Comparison of ENCODE assay signal across 24 mouse cellular contexts in genomic region chr16:8568881-8569280, GRCm38 (mm10). TPM values are rescaled to one million over a fixed set of nuclear protein-coding genes. Genes with fewer than 3 reads are reported as not detected.
DNase-seq lines count a peak whose midpoint lies in the region; ATAC-seq and TF ChIP-seq lines count a peak whose summit lies in the region.
"Had no signal": no experiment of that assay in that cellular context is flagged by ENCODE, and none has a peak within 500 bp of the region (broad histone marks: within the 10 kb centered on the region; RNA-seq: fewer than 3 reads in every experiment).

No protein-coding gene starts in this region.

- ATAC-seq in liver, embryonic 12.5 days: no peak
- ATAC-seq in midbrain, postnatal 0 days (ENCODE audit: low FRiP score): no peak
- ATAC-seq in forebrain, embryonic 14.5 days: no peak
- ATAC-seq: activated CD4-positive, CD25-positive, alpha-beta regulatory T cell, adult 4 months; CD4-positive, CD25-positive, alpha-beta regulatory T cell, adult 4 months; forebrain, embryonic 13.5 days; Patski had no signal

- H3K4me3 ChIP-seq in liver, adult 2 months (ENCODE audit: insufficient read depth, low read depth, low read length): no peak overlapping the region
- H3K4me3 ChIP-seq in liver, embryonic 12.5 days: no peak overlapping the region
- no peak overlapping the region for H3K4me3 ChIP-seq in midbrain, embryonic 10.5 days
- no peak overlapping the region for H3K4me3 ChIP-seq in midbrain, postnatal 0 days (ENCODE audit: low read depth, low read length)
- H3K4me3 ChIP-seq in limb, embryonic 10.5 days: no peak overlapping the region
- H3K4me3 ChIP-seq in forebrain, embryonic 14.5 days (ENCODE audit: low read depth, low read length): no peak overlapping the region
- H3K4me3 ChIP-seq: embryonic facial prominence, embryonic 10.5 days; embryonic facial prominence, embryonic 12.5 days; forebrain, embryonic 13.5 days had no signal

- no peak overlapping the region for H3K4me2 ChIP-seq in liver, embryonic 12.5 days
- H3K4me2 ChIP-seq in midbrain, postnatal 0 days (ENCODE audit: low read depth, low read length, poor library complexity, severe bottlenecking): no peak overlapping the region
- H3K4me2 ChIP-seq in forebrain, embryonic 14.5 days (ENCODE audit: low read length): no peak overlapping the region
- H3K4me2 ChIP-seq: embryonic facial prominence, embryonic 12.5 days; forebrain, embryonic 13.5 days had no signal

- DNase-seq in heart, adult 11 months: peak; percentile 58
- no peak for DNase-seq in heart, postnatal 4 days
- peak; percentile 28 for DNase-seq in liver, adult 2 months (ENCODE audit: extremely low read depth, low read depth, low spot score)
- no peak for DNase-seq in midbrain, embryonic 10.5 days (ENCODE audit: low spot score)
- DNase-seq in midbrain, postnatal 0 days (ENCODE audit: low spot score): no peak
- DNase-seq in limb, embryonic 10.5 days (ENCODE audit: low spot score): peak; percentile 23
- DNase-seq in forebrain, embryonic 14.5 days (ENCODE audit: low spot score): no peak
- DNase-seq: adrenal gland, adult 8-10 months; adrenal gland, postnatal 14 days; adrenal gland, postnatal 36 days; B cell, adult 2 months; cerebellum, adult 11-12 months; cerebellum, adult 2 months; cerebellum, adult 9-10 months; cerebellum, postnatal 10 days; cerebellum, postnatal 25 days had no signal

- no peak overlapping the region for H3K27ac ChIP-seq in liver, adult 2 months (replicated peaks; ENCODE audit: insufficient read depth, low read depth, low read length)
- H3K27ac ChIP-seq in liver, embryonic 12.5 days: no peak overlapping the region
- H3K27ac ChIP-seq in midbrain, embryonic 10.5 days (replicated peaks): peak overlapping the region; percentile 23; the same call in 1 of the 2 replicates
- H3K27ac ChIP-seq in midbrain, postnatal 0 days (ENCODE audit: low read depth, low read length): no peak overlapping the region
- H3K27ac ChIP-seq in limb, embryonic 10.5 days: no peak overlapping the region
- no peak overlapping the region for H3K27ac ChIP-seq in forebrain, embryonic 14.5 days (ENCODE audit: low read depth, low read length)
- H3K27ac ChIP-seq: embryonic facial prominence, embryonic 10.5 days; embryonic facial prominence, embryonic 12.5 days; forebrain, embryonic 13.5 days had no signal

- H3K4me1 ChIP-seq in liver, adult 2 months (ENCODE audit: control insufficient read depth, insufficient read depth, low read length): peaks cover 49% of the 10 kb centered on the region
- 0 out of 2 replicates have a peak, but pooled peaks cover 5% of the 10 kb centered on the region for H3K4me1 ChIP-seq in liver, embryonic 12.5 days
- H3K4me1 ChIP-seq in midbrain, embryonic 10.5 days: peaks cover 44% of the 10 kb centered on the region
- H3K4me1 ChIP-seq in midbrain, postnatal 0 days (ENCODE audit: insufficient read depth, low read length): 0 out of 2 replicates have a peak, but pooled peaks cover 2% of the 10 kb centered on the region
- H3K4me1 ChIP-seq in limb, embryonic 10.5 days: peaks cover 59% of the 10 kb centered on the region
- peaks cover 12% of the 10 kb centered on the region for H3K4me1 ChIP-seq in forebrain, embryonic 14.5 days (ENCODE audit: control insufficient read depth, insufficient read depth, low read length)
- H3K4me1 ChIP-seq: embryonic facial prominence, embryonic 12.5 days had no signal

- WGBS in liver, adult 2 months: 72% methylated on average over 7 of the region's 7 CpGs
- 74% methylated on average over 7 of the region's 7 CpGs for WGBS in liver, embryonic 12.5 days (ENCODE audit: insufficient replicate concordance)
- 91% methylated on average over 7 of the region's 7 CpGs for WGBS in midbrain, embryonic 10.5 days
- 88% methylated on average over 7 of the region's 7 CpGs for WGBS in midbrain, postnatal 0 days
- 87% methylated on average over 7 of the region's 7 CpGs for WGBS in limb, embryonic 10.5 days
- WGBS in forebrain, embryonic 14.5 days: 82% methylated on average over 7 of the region's 7 CpGs

- peaks cover 8% of the 10 kb centered on the region for H3K36me3 ChIP-seq in liver, adult 2 months (ENCODE audit: control insufficient read depth, insufficient read depth, low read length)
- H3K36me3 ChIP-seq in liver, embryonic 12.5 days: no peaks in the 10 kb centered on the region
- no peaks in the 10 kb centered on the region for H3K36me3 ChIP-seq in midbrain, embryonic 10.5 days
- H3K36me3 ChIP-seq in midbrain, postnatal 0 days (ENCODE audit: insufficient read depth, low read length): peaks cover 3% of the 10 kb centered on the region
- no peaks in the 10 kb centered on the region for H3K36me3 ChIP-seq in limb, embryonic 10.5 days
- no peaks in the 10 kb centered on the region for H3K36me3 ChIP-seq in forebrain, embryonic 14.5 days (ENCODE audit: control insufficient read depth, insufficient read depth, low read length)
- H3K36me3 ChIP-seq: embryonic facial prominence, embryonic 10.5 days; G1E had no signal

- TF ChIP-seq POLR2A in liver, adult 2 months (IDR thresholded peaks at IDR 0.05; ENCODE audit: extremely low read depth, insufficient read depth, low read length): no peak

- H3K9ac ChIP-seq in liver, adult 2 months (ENCODE audit: low read depth, low read length): no peak overlapping the region
- H3K9ac ChIP-seq in liver, embryonic 12.5 days: no peak overlapping the region
- no peak overlapping the region for H3K9ac ChIP-seq in midbrain, postnatal 0 days (replicated peaks; ENCODE audit: low read length, poor library complexity, severe bottlenecking)
- H3K9ac ChIP-seq in forebrain, embryonic 14.5 days (ENCODE audit: low read length): no peak overlapping the region
- H3K9ac ChIP-seq: embryonic facial prominence, embryonic 12.5 days; forebrain, embryonic 13.5 days had no signal

- H3K9me3 ChIP-seq in liver, embryonic 12.5 days (replicated peaks): no peaks in the 10 kb centered on the region
- H3K9me3 ChIP-seq in midbrain, embryonic 10.5 days (replicated peaks): no peaks in the 10 kb centered on the region; the same call in 1 of the 2 replicates
- no peaks in the 10 kb centered on the region for H3K9me3 ChIP-seq in midbrain, postnatal 0 days (ENCODE audit: low read length)
- no peaks in the 10 kb centered on the region for H3K9me3 ChIP-seq in limb, embryonic 10.5 days (replicated peaks)
- no peaks in the 10 kb centered on the region for H3K9me3 ChIP-seq in forebrain, embryonic 14.5 days (replicated peaks; ENCODE audit: control insufficient read depth, low read length)
- H3K9me3 ChIP-seq: embryonic facial prominence, embryonic 10.5 days; embryonic facial prominence, embryonic 12.5 days; forebrain, embryonic 13.5 days; G1E had no signal

- no peaks in the 10 kb centered on the region for H3K27me3 ChIP-seq in liver, adult 2 months (ENCODE audit: control insufficient read depth, insufficient read depth, low read length)
- no peaks in the 10 kb centered on the region for H3K27me3 ChIP-seq in liver, embryonic 12.5 days (replicated peaks)
- H3K27me3 ChIP-seq in midbrain, embryonic 10.5 days (ENCODE audit: low read depth, poor library complexity, severe bottlenecking): no peaks in the 10 kb centered on the region
- H3K27me3 ChIP-seq in midbrain, postnatal 0 days (ENCODE audit: insufficient read depth, low read length): no peaks in the 10 kb centered on the region
- 0 out of 2 replicates have a peak, but pooled peaks cover 4% of the 10 kb centered on the region for H3K27me3 ChIP-seq in limb, embryonic 10.5 days (ENCODE audit: low read depth, poor library complexity, severe bottlenecking)
- no peaks in the 10 kb centered on the region for H3K27me3 ChIP-seq in forebrain, embryonic 14.5 days (replicated peaks; ENCODE audit: control insufficient read depth, insufficient read depth, low read length)
- H3K27me3 ChIP-seq: embryonic facial prominence, embryonic 12.5 days; forebrain, embryonic 13.5 days; Patski had no signal

- H3K79me2 ChIP-seq in liver, adult 2 months (ENCODE audit: control insufficient read depth, insufficient read depth, low read length): no peaks in the 10 kb centered on the region; the same call in 1 of the 2 replicates

- TF ChIP-seq CTCF in liver, adult 2 months (IDR thresholded peaks at IDR 0.05; ENCODE audit: low read depth, low read length): no peak
- no peak for TF ChIP-seq CTCF in midbrain, postnatal 0 days (IDR thresholded peaks at IDR 0.05)

RNA-seq across cellular contexts. Expression of gene Abat, which starts 55.7 kb away (rescaled TPM):
- 1 to 10 TPM; 6.3 to 7.6 TPM for total RNA-seq in heart, postnatal 4 days (2021)
- total RNA-seq in liver, adult 2 months (2014; rRNA removed): 150 and 169 TPM in 2 replicates
- polyA plus RNA-seq in liver, adult 2 months (2012; rRNA removed): 168 and 227 TPM in 2 replicates
- 19.6 and 20.1 TPM in 2 replicates for polyA plus RNA-seq in liver, embryonic 12.5 days (2016; fragmentation: Nextera tagmentation; extraction: Ambion mirVana)
- 16.4 and 23.4 TPM in 2 replicates for polyA plus RNA-seq in midbrain, embryonic 10.5 days (2016; fragmentation: Nextera tagmentation; extraction: Ambion mirVana)
- 117 and 137 TPM in 2 replicates for total RNA-seq in midbrain, postnatal 0 days (2014; rRNA removed)
- 89.4 and 92.7 TPM in 2 replicates for polyA plus RNA-seq in midbrain, postnatal 0 days (2015; fragmentation: Nextera tagmentation; extraction: Ambion mirVana)
- 14.9 and 22.7 TPM in 2 replicates for polyA plus RNA-seq in limb, embryonic 10.5 days (2016; fragmentation: Nextera tagmentation; extraction: Ambion mirVana)
- polyA plus RNA-seq in forebrain, embryonic 14.5 days (2014; fragmentation: Nextera tagmentation; extraction: Ambion mirVana): 34.9 and 36.0 TPM in 2 replicates
- polyA plus RNA-seq: G1E had no signal

Comparison
In these comparisons a context has a peak if more than half of its experiments do, and no peak if none do; other contexts are left out.
1. DNase-seq: peak in heart, adult 11 months (single experiment), liver, adult 2 months (single experiment) and limb, embryonic 10.5 days (single experiment); none in heart, postnatal 4 days (single experiment), midbrain, embryonic 10.5 days (single experiment), midbrain, postnatal 0 days (single experiment) and forebrain, embryonic 14.5 days (single experiment).